Mouse (Mus musculus): ENCODE data around the gene Rpn1. TPM values are rescaled to one million over a fixed set of nuclear protein-coding genes. Genes with fewer than 3 reads are reported as not detected.
"Not testable (repeated sequence)": the region's sequence is repeated elsewhere in the genome, so short reads cannot be mapped to it uniquely, and the experiment has no call there.

Rpn1 gene
- polyA plus RNA-seq, 1 experiment: 173 TPM

GRCm38 (mm10) chr6:88119309-88119708 is 35.0 kb downstream of the Rpn1 start:
- DNase-seq (ENCODE audit: low spot score): no peak

- DNase-seq (ENCODE audit: low spot score): no peak
These were observed 36.5 kb downstream of the Rpn1 start for GRCm38 (mm10) chr6:88120813-88121212.

DNA sequence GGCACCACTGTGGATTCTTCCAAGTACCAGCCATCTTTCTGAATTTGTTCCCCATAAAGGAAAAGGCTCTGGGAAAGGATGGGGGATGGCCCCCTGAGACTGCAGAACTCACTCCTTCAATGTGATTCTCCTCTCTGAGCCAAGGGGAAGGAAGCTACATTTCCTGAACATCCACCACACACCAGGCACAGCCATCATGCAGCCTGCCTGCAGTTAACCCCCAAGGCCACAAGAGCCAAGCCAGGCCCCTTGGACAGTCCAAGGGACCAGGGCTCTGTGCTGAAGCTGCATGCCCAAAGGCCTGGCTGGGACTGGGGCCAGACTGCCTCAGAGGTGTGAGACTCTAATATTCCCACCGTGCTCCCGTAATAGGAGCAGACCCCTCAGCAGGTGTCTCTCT is 37.5 kb downstream of the Rpn1 start:
- DNase-seq (ENCODE audit: low spot score): no peak

DNA sequence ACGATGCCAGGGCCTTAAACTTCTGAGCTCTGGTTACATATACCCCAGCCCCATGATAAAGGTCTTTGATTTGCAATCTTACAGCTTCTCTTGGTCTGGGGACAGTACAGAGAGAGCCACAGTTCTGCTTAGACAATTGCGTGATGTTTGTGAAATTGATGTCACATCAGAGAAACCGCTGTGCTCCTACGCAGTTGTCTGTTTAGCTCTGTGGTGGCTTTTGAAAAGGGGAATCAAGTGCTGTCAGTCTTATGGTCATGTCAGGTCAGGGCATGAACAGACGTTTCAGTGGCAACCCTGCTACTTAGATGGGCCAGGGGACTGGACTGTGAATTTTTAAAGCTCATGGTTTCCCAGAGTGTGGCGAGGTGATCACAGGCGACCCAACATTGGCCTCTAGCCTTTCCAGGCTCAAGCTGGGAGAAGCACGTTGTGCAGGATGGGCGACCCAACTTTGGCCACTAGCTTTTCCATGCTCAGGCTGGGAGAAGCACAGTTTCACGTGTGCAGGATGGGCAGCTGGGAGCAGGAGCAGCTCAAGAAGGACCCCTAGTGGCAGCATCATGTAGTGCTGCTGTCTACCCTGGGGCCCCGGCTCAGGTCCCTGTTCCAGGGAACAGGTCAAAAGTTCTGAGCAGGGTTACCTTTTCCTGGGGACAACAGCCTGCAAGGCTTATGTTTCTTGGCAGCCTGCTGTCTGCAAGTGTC is 39.0 kb downstream of the Rpn1 start:
- DNase-seq (ENCODE audit: low spot score): no peak

GRCm38 (mm10) chr6:88123858-88124261 is 39.6 kb downstream of the Rpn1 start:
- DNase-seq (ENCODE audit: low spot score): peak; percentile 53

DNA sequence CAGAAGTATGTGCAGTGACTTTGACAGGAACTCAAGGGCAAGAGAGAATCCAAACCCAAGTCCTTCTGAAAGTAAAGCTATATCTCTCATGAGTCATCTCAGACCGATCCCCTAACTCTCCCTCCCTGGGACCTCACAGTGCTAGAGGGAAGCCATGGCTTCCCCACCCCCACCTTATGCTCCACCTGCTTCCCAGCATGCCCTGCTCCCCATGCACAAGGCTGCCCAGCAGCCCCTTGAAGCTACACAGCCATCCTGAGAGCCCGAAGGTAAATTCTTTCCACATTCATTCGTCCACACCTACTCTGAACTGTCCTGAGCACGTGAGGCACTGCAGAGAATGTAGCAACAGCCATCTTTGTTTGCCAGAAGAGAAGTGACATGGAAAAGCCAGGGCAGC is 40.3 kb downstream of the Rpn1 start:
- DNase-seq (ENCODE audit: low spot score): no peak

DNA sequence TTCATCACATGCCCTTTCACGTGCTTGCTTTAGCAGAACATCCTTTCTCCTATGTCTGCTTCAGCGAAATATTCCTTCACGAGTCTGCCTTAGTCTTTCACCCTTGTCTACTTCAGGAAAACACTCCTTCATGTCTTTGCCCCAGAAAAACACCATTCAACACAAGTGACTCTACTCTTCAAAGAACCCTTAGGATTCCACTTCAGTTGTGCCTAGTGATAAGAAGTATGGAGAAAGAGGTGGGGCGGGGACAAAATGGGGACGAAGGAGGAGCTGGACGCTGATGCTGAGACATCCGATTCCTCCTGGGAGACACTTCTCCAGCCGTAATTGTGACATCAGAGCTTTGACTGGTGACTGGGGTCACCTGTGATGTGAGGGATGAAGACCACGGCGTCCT is 41.5 kb downstream of the Rpn1 start:
- DNase-seq (ENCODE audit: low spot score): not testable (repeated sequence)

GRCm38 (mm10) chr6:88131521-88131920 is 47.2 kb downstream of the Rpn1 start:
- DNase-seq (ENCODE audit: low spot score): no peak

- no peak for DNase-seq (ENCODE audit: low spot score)
These were observed 47.8 kb downstream of the Rpn1 start for GRCm38 (mm10) chr6:88132051-88132450.

- no peak for DNase-seq (ENCODE audit: low spot score)
These were observed 48.8 kb downstream of the Rpn1 start for GRCm38 (mm10) chr6:88133061-88133460.

- no peak for DNase-seq (ENCODE audit: low spot score)
These were observed 49.6 kb downstream of the Rpn1 start for GRCm38 (mm10) chr6:88133878-88134277.

DNA sequence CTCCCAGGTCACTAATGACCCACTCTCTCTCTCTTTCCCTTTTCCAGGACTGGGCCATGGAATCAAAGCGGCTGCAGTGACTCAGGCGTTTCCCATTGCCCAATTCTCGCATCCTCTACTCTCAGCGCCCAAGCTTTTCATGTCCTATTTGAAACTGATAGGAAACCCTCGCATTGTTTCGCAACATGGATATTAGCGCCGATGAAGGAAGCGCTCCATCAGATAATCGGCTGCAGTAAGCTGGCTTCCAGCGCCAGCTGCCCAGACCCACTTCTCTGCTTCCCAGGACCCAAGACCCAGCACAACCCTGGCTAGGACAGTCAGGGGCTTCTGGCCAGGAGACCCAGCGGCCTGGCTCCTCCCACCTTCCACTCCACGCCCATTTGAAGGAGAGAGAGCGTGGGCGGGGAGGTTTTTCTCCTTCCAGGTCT is 51.9 kb downstream of the Rpn1 start:
- DNase-seq (ENCODE audit: low spot score): no peak

DNA sequence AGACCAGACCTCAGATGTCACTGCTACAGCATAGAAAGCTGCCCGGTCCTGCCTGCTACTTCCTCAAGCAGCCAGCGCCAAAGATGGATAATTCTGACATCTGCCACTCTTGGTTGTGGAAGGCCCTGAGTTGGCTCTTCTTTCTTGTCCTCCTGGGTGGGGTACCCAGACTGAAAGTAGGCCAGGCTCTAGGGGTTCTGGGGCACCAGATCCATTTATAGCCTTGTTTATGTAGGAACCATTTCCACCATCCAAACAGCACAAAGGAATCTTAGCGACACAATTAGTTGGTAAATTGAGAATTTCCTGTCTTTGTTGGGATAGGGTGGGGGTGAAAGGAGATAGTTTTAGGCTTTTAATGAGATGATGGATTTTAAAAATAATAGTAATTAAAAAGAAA is 54.2 kb downstream of the Rpn1 start:
- DNase-seq (ENCODE audit: low spot score): no peak

DNA sequence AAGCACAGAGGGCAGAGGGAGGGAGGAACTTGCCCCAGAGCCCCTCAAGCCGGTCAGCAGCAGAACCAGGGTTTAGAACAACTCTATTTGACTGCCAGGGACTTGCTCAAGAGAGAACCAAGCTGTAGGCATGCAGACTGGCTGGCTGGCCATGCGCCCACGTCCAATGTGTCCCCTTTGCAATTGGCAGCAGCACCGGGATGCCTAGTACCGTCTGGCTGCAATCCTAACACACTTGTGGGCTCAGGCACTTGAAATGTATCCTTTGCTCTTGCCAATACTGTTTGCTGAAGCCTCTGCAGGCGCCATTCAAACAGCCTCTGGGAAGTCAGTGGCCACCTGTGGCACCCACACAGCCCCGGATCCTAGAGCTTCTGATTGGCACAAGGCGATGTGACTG is 56.0 kb downstream of the Rpn1 start:
- no peak for DNase-seq (ENCODE audit: low spot score)

GRCm38 (mm10) chr6:88145793-88146192 is 61.5 kb downstream of the Rpn1 start:
- DNase-seq (ENCODE audit: low spot score): no peak

- DNase-seq (ENCODE audit: low spot score): no peak
These were observed 62.3 kb downstream of the Rpn1 start for GRCm38 (mm10) chr6:88146576-88146975.

DNA sequence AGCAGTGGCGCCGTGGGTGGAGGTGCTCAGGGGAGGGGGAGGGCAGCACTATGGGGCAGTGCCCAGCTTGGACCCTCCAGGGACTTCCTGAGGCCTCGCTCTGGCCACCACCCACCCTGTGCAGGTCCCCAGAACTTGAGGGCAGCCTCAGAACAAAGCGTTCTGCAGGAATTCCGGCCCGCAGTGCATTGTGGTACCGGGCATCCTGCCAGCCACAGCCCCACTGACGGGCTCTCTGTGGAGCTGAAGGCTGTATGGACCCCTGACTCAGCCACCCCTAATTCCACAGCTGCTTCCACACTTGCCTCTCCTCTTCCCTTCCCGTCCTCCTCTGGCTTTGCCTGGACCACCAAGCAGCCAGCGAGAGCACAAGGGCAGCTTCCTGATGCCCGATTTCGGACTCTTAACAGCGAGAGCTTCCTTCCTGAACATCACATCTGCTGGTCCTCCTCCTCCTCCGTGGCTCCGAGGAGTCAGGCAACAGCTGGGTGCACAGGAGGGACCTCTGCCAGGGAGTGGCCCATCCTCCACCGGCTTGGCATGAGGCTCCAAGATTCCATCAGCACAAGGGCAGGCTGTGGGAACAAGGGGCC is 63.2 kb downstream of the Rpn1 start:
- no peak for DNase-seq (ENCODE audit: low spot score)

DNA sequence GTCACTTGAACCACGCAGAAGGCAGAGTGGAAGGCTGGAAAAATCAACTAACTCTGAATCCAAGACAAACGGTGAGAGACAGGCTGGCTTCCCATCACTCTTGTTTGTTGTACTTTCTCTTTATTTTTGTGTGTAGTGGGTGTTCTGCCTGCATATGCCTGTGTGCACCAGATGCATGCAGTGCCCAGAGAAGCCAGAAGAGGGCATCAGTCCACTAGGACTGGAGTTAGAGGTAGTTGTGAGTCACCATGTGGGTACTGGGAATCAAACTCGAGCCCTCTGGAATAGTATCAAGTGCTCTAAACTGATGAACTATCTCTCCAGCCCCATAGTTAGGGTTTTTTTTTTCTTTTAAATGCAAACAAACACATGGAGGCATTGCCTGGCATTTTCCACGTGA is 67.1 kb downstream of the Rpn1 start:
- no peak for DNase-seq (ENCODE audit: low spot score)

GRCm38 (mm10) chr6:88152127-88152705 is 67.9 kb downstream of the Rpn1 start:
- no peak for DNase-seq (ENCODE audit: low spot score)

GRCm38 (mm10) chr6:88152979-88153378 is 68.7 kb downstream of the Rpn1 start:
- DNase-seq (ENCODE audit: low spot score): no peak

All from urinary bladder, adult 2 months (tissue).